Mouse (Mus musculus) embryonic facial prominence, embryonic 12.5 days (tissue): ENCODE measurements around the gene Icam5. TPM values are rescaled to one million over a fixed set of nuclear protein-coding genes. Genes with fewer than 3 reads are reported as not detected.
A peak's percentile ranks its signal among the peaks of the same experiment; 100 is the strongest.
"Not testable (repeated sequence)": the region's sequence is repeated elsewhere in the genome, so short reads cannot be mapped to it uniquely, and the experiment has no call there.

Experiments
- ATAC-seq: fragments of 200-750 bp; cut with Nextera tagmentation; 2 replicates; pipeline ENCODE4 v1.8.0; 2017; ENCODE audit not compliant: insufficient number of reproducible peaks, insufficient read depth, low FRiP score, low TSS enrichment
- H3K27ac ChIP-seq: fragments of 300-500 bp; sonication (generic); 2 replicates; pipeline ENCODE4 v1.5.1; 2016; ENCODE audit warnings: mild to moderate bottlenecking
- H3K27me3 ChIP-seq: fragments of 300-500 bp; sonication (generic); 2 replicates; pipeline ENCODE4 v1.6.1; 2016; ENCODE audit warnings: mild to moderate bottlenecking, moderate library complexity
- H3K36me3 ChIP-seq: fragments of 300-500 bp; sonication (generic); 2 replicates; pipeline ENCODE4 v1.6.1; 2016; ENCODE audit warnings: mild to moderate bottlenecking
- H3K4me1 ChIP-seq: fragments of 300-500 bp; sonication (generic); 2 replicates; pipeline ENCODE4 v1.6.1; 2016
- H3K4me2 ChIP-seq: fragments of 300-500 bp; sonication (generic); replicated peaks from 2 replicates; pipeline ENCODE4 v1.6.1; 2016; ENCODE audit warnings: mild to moderate bottlenecking, moderate library complexity
- H3K4me3 ChIP-seq: fragments of 300-500 bp; sonication (generic); 2 replicates; pipeline ENCODE4 v1.5.1; 2016; ENCODE audit warnings: mild to moderate bottlenecking
- H3K9ac ChIP-seq: fragments of 300-500 bp; sonication (generic); 2 replicates; pipeline ENCODE4 v1.6.1; 2016; ENCODE audit warnings: mild to moderate bottlenecking, moderate library complexity
- H3K9me3 ChIP-seq: fragments of 300-500 bp; sonication (generic); 2 replicates; pipeline ENCODE4 v1.6.1; 2016; ENCODE audit warnings: mild to moderate bottlenecking, moderate library complexity
- WGBS: fragments of 180-500 bp; shearing (Covaris S2); methylation state at CpG from one replicate; pipeline ENCODE4 v1.1.7; 2016; 5-methylcytosine and 5-hydroxymethylcytosine counted together
- polyA plus RNA-seq: library from polyadenylated mRNA; unstranded; fragments of >200 nt; fragmentation: Nextera tagmentation; extraction: Ambion mirVana; gene quantifications from 2 replicates; pipeline ENCODE4 v1.2.1, GENCODE M21; 2016

Icam5 gene
- polyA plus RNA-seq, 1 experiment from 2014 or later: 0.23 TPM

- peaks cover 38% of the 10 kb centered on the region; the same call in 1 of the 2 replicates for H3K4me1 ChIP-seq
- H3K9ac ChIP-seq: peak overlapping the region; percentile 41; the same call in 1 of the 2 replicates
- peaks cover 87% of the 10 kb centered on the region for H3K27me3 ChIP-seq
- no peak for ATAC-seq
- peak overlapping the region; percentile 64 for H3K4me2 ChIP-seq
- no peaks in the 10 kb centered on the region for H3K36me3 ChIP-seq
- peak overlapping the region; percentile 37 for H3K4me3 ChIP-seq
- no peak overlapping the region for H3K27ac ChIP-seq
- WGBS: 3% methylated on average over 31 of the region's 31 CpGs
- peaks cover 7% of the 10 kb centered on the region; the same call in 1 of the 2 replicates for H3K9me3 ChIP-seq
These were observed 5.6 kb downstream of the Icam5 start for GRCm38 (mm10) chr9:21037481-21037891.

- H3K4me3 ChIP-seq: no peak overlapping the region
- H3K27ac ChIP-seq: no peak overlapping the region
- H3K4me1 ChIP-seq: peaks cover 23% of the 10 kb centered on the region; the same call in 1 of the 2 replicates
- peaks cover 7% of the 10 kb centered on the region; the same call in 1 of the 2 replicates for H3K9me3 ChIP-seq
- ATAC-seq: no peak
- H3K36me3 ChIP-seq: no peaks in the 10 kb centered on the region
- WGBS: 70% methylated on average over 3 of the region's 3 CpGs
- peaks cover 66% of the 10 kb centered on the region for H3K27me3 ChIP-seq
- H3K9ac ChIP-seq: no peak overlapping the region
- H3K4me2 ChIP-seq: no peak overlapping the region
These were observed 7.9 kb downstream of the Icam5 start for GRCm38 (mm10) chr9:21039779-21040178.

- H3K27ac ChIP-seq: no peak overlapping the region
- H3K27me3 ChIP-seq: peaks cover 52% of the 10 kb centered on the region
- no peak for ATAC-seq
- 34% methylated on average over 4 of the region's 4 CpGs for WGBS
- no peak overlapping the region for H3K4me3 ChIP-seq
- H3K4me2 ChIP-seq: no peak overlapping the region
- peaks cover 7% of the 10 kb centered on the region; the same call in 1 of the 2 replicates for H3K9me3 ChIP-seq
- H3K4me1 ChIP-seq: peaks cover 23% of the 10 kb centered on the region; the same call in 1 of the 2 replicates
- H3K9ac ChIP-seq: no peak overlapping the region
- H3K36me3 ChIP-seq: no peaks in the 10 kb centered on the region
These were observed 9.4 kb downstream of the Icam5 start for GRCm38 (mm10) chr9:21041308-21041707.

GRCm38 (mm10) chr9:21043563-21043962 is 11.7 kb downstream of the Icam5 start:
- Histone ChIP-seq H3K36me3 (no peaks in the 10 kb centered on the region), H3K27me3 (peaks cover 31% of the 10 kb centered on the region), H3K4me2 (no peak overlapping the region), H3K4me3 (no peak overlapping the region), H3K9ac (no peak overlapping the region), H3K9me3 (peaks cover 7% of the 10 kb centered on the region; the same call in 1 of the 2 replicates), H3K4me1 (peaks cover 7% of the 10 kb centered on the region; the same call in 1 of the 2 replicates), H3K27ac (no peak overlapping the region)
- WGBS: 91% methylated on average over 4 of the region's 4 CpGs
- ATAC-seq: no peak

GRCm38 (mm10) chr9:21044785-21045184 is 12.9 kb downstream of the Icam5 start:
- not testable (repeated sequence) for H3K4me1 ChIP-seq, ATAC-seq, H3K9me3 ChIP-seq, H3K36me3 ChIP-seq, H3K27ac ChIP-seq, H3K9ac ChIP-seq, H3K4me2 ChIP-seq, H3K4me3 ChIP-seq
- H3K27me3 ChIP-seq: peaks cover 19% of the 10 kb centered on the region
- 58% methylated on average over 1 of the region's 1 CpGs for WGBS

- H3K36me3 ChIP-seq: no peaks in the 10 kb centered on the region
- peaks cover 14% of the 10 kb centered on the region for H3K27me3 ChIP-seq
- no peak for ATAC-seq
- peaks cover 7% of the 10 kb centered on the region; the same call in 1 of the 2 replicates for H3K4me1 ChIP-seq
- 79% methylated on average over 3 of the region's 3 CpGs for WGBS
- no peaks in the 10 kb centered on the region for H3K9me3 ChIP-seq
- no peak overlapping the region for H3K9ac ChIP-seq
- no peak overlapping the region for H3K27ac ChIP-seq
- H3K4me3 ChIP-seq: no peak overlapping the region
- no peak overlapping the region for H3K4me2 ChIP-seq
These were observed 13.4 kb downstream of the Icam5 start for GRCm38 (mm10) chr9:21045235-21045634.

GRCm38 (mm10) chr9:21051578-21051977 is 19.7 kb downstream of the Icam5 start:
- H3K9me3 ChIP-seq: no peaks in the 10 kb centered on the region
- H3K9ac ChIP-seq: no peak overlapping the region
- ATAC-seq: no peak
- H3K27me3 ChIP-seq: no peaks in the 10 kb centered on the region
- no peak overlapping the region for H3K27ac ChIP-seq
- 68% methylated on average over 10 of the region's 10 CpGs for WGBS
- H3K4me3 ChIP-seq: no peak overlapping the region
- H3K4me2 ChIP-seq: no peak overlapping the region
- no peaks in the 10 kb centered on the region for H3K36me3 ChIP-seq
- H3K4me1 ChIP-seq: no peaks in the 10 kb centered on the region

- WGBS: 66% methylated on average over 2 of the region's 2 CpGs
- no peak overlapping the region for H3K4me2 ChIP-seq
- ATAC-seq: no peak
- H3K27me3 ChIP-seq: no peaks in the 10 kb centered on the region
- H3K27ac ChIP-seq: no peak overlapping the region
- no peaks in the 10 kb centered on the region for H3K9me3 ChIP-seq
- no peaks in the 10 kb centered on the region for H3K4me1 ChIP-seq
- H3K9ac ChIP-seq: no peak overlapping the region
- peaks cover 33% of the 10 kb centered on the region for H3K36me3 ChIP-seq
- H3K4me3 ChIP-seq: no peak overlapping the region
These were observed 31.1 kb downstream of the Icam5 start for GRCm38 (mm10) chr9:21062928-21063327.

- Histone ChIP-seq H3K4me3 (no peak within 1 kb of the TSS), H3K27me3 (no peaks in the 10 kb centered on the region), H3K36me3 (peaks cover 50% of the 10 kb centered on the region), H3K4me1 (peaks cover under 1% of the 10 kb centered on the region; the same call in 1 of the 2 replicates), H3K9ac (no peak within 1 kb of the TSS), H3K4me2 (no peak within 1 kb of the TSS), H3K27ac (no peak within 1 kb of the TSS), H3K9me3 (no peaks in the 10 kb centered on the region)
- ATAC-seq: no peak
- 77% methylated on average over 27 of the region's 27 CpGs for WGBS
These were observed 35.3 kb downstream of the Icam5 start, which contains the start of gene Zglp1 for GRCm38 (mm10) chr9:21067006-21067684. Gene Zglp1, minus strand, starts transcription at chr9:21067093.

GRCm38 (mm10) chr9:21072641-21073040 is 40.8 kb downstream of the Icam5 start:
- Histone ChIP-seq H3K4me2 (peak overlapping the region; percentile 78), H3K9ac (peak overlapping the region; percentile 77), H3K4me1 (peaks cover 6% of the 10 kb centered on the region), H3K4me3 (peak overlapping the region; percentile 89), H3K36me3 (peaks cover 50% of the 10 kb centered on the region), H3K27ac (no peak overlapping the region), H3K27me3 (no peaks in the 10 kb centered on the region), H3K9me3 (no peaks in the 10 kb centered on the region)
- ATAC-seq: no peak
- WGBS: 15% methylated on average over 4 of the region's 4 CpGs

GRCm38 (mm10) chr9:21073044-21073840 is 41.4 kb downstream of the Icam5 start, which contains the start of the genes Gm49373 and Fdx1l:
Gene Gm49373, minus strand, starts transcription at chr9:21073096.
Gene Fdx1l, minus strand, starts transcription at chr9:21073614.
- H3K4me2 ChIP-seq: peak within 1 kb of the TSS; percentile 78
- no peaks in the 10 kb centered on the region for H3K27me3 ChIP-seq
- peaks cover 6% of the 10 kb centered on the region for H3K4me1 ChIP-seq
- peak; percentile 81 for ATAC-seq
- H3K36me3 ChIP-seq: peaks cover 52% of the 10 kb centered on the region
- no peaks in the 10 kb centered on the region for H3K9me3 ChIP-seq
- H3K9ac ChIP-seq: peak within 1 kb of the TSS; percentile 77
- peak within 1 kb of the TSS; percentile 18 for H3K27ac ChIP-seq
- 3% methylated on average over 58 of the region's 58 CpGs for WGBS
- H3K4me3 ChIP-seq: peak within 1 kb of the TSS; percentile 89
